Mouse (Mus musculus) stomach, postnatal 0 days (tissue): Measurements from ENCODE around the gene Skp2. TPM values are rescaled to one million over a fixed set of nuclear protein-coding genes. Genes with fewer than 3 reads are reported as not detected.

ENCODE experiments used
- ATAC-seq: fragments of 200-750 bp; cut with Nextera tagmentation; 2 replicates; pipeline ENCODE4 v1.8.0; 2017; ENCODE audit not compliant: low FRiP score, low TSS enrichment
- DNase-seq: peaks from one replicate; pipeline ENCODE4 v3.0.0-alpha.2; 2016; ENCODE audit warnings: low spot score
- H3K27ac ChIP-seq: fragments of 300-500 bp; sonication (generic); replicated peaks from 2 replicates; pipeline ENCODE4 v1.5.1; 2014; ENCODE audit warnings: mild to moderate bottlenecking, control low read depth
- H3K27me3 ChIP-seq: fragments of 300-500 bp; sonication (generic); 2 replicates; pipeline ENCODE4 v1.6.1; 2014; ENCODE audit warnings: low read length; ENCODE audit not compliant: control insufficient read depth, insufficient read depth
- H3K36me3 ChIP-seq: fragments of 300-500 bp; sonication (generic); 2 replicates; pipeline ENCODE4 v1.6.1; 2014; ENCODE audit warnings: low read length, mixed read lengths; ENCODE audit not compliant: control insufficient read depth, insufficient read depth
- H3K4me1 ChIP-seq: fragments of 300-500 bp; sonication (generic); replicated peaks from 2 replicates; pipeline ENCODE4 v1.6.1; 2014; ENCODE audit warnings: antibody characterized with exemption; ENCODE audit not compliant: control insufficient read depth, insufficient read depth
- H3K4me2 ChIP-seq: fragments of 300-500 bp; sonication (generic); replicated peaks from 2 replicates; pipeline ENCODE4 v1.6.1; 2014; ENCODE audit warnings: low read depth, mild to moderate bottlenecking, control low read depth, moderate library complexity
- H3K4me3 ChIP-seq: fragments of 300-500 bp; sonication (generic); 2 replicates; pipeline ENCODE4 v1.5.1; 2014; ENCODE audit warnings: low read depth, low read length, control low read depth
- H3K9ac ChIP-seq: fragments of 300-500 bp; sonication (generic); 2 replicates; pipeline ENCODE4 v1.6.1; 2014; ENCODE audit warnings: mild to moderate bottlenecking, low read length, control low read depth, mixed read lengths
- H3K9me3 ChIP-seq: fragments of 300-500 bp; sonication (generic); 2 replicates; pipeline ENCODE4 v1.6.1; 2016; ENCODE audit warnings: low read length; ENCODE audit not compliant: control insufficient read depth
- CTCF ChIP-seq: IDR thresholded peaks from 2 replicates; pipeline ENCODE4 v1.5.1; 2016; ENCODE audit warnings: antibody characterized with exemption, low read depth, mild to moderate bottlenecking, moderate library complexity
- EP300 ChIP-seq: optimal IDR thresholded peaks from 2 replicates; pipeline ENCODE3; 2016; ENCODE audit warnings: antibody characterized with exemption
- WGBS: fragments of 180-500 bp; shearing (Covaris S2); extraction: QIAGEN DNeasy Blood & Tissue Kit; methylation state at CpG from one replicate; pipeline ENCODE4 v1.1.7; 2014; 5-methylcytosine and 5-hydroxymethylcytosine counted together
- polyA plus RNA-seq: library from polyadenylated mRNA; unstranded; fragments of >200 nt; fragmentation: Nextera tagmentation; extraction: Ambion mirVana; gene quantifications from 2 replicates; pipeline ENCODE4 v1.2.1, GENCODE M21; 2015

The Skp2 gene
- polyA plus RNA-seq, 1 experiment from 2014 or later = 9.7 TPM

GRCm38 (mm10) chr15:9111648-9112047 is 43.6 kb downstream of the Skp2 start:
- Histone ChIP-seq H3K27me3 (no peaks in the 10 kb centered on the region), H3K9me3 (no peaks in the 10 kb centered on the region), H3K9ac (no peak overlapping the region), H3K27ac (no peak overlapping the region), H3K4me3 (no peak overlapping the region), H3K4me1 (no peaks in the 10 kb centered on the region), H3K36me3 (peaks cover 5% of the 10 kb centered on the region), H3K4me2 (no peak overlapping the region)
- TF ChIP-seq EP300 (no peak), CTCF (no peak)
- WGBS = 79% methylated on average over 3 of the region's 3 CpGs
- DNase-seq (no peak), ATAC-seq (no peak)

GRCm38 (mm10) chr15:9110526-9111347 is 44.5 kb downstream of the Skp2 start:
- TF ChIP-seq EP300 (no peak), CTCF (no peak)
- 84% methylated on average over 6 of the region's 6 CpGs for WGBS

GRCm38 (mm10) chr15:9106303-9107074 is 48.7 kb downstream of the Skp2 start:
- no peaks in the 10 kb centered on the region for H3K9me3 ChIP-seq
- TF ChIP-seq CTCF = no peak
- no peak for TF ChIP-seq EP300
- no peaks in the 10 kb centered on the region for H3K27me3 ChIP-seq
- H3K36me3 ChIP-seq = peaks cover 4% of the 10 kb centered on the region; the same call in 1 of the 2 replicates
- no peak for DNase-seq
- H3K4me3 ChIP-seq = no peak overlapping the region
- no peak for ATAC-seq
- H3K4me1 ChIP-seq = no peaks in the 10 kb centered on the region
- H3K4me2 ChIP-seq = no peak overlapping the region
- H3K9ac ChIP-seq = no peak overlapping the region
- H3K27ac ChIP-seq = no peak overlapping the region
- 66% methylated on average over 13 of the region's 13 CpGs for WGBS

More at GRCm38 (mm10) chr15:9110526-9111347, 44.5 kb downstream of the Skp2 start:
- Histone ChIP-seq H3K36me3 (peaks cover 4% of the 10 kb centered on the region; the same call in 1 of the 2 replicates), H3K27me3 (no peaks in the 10 kb centered on the region), H3K4me1 (no peaks in the 10 kb centered on the region), H3K9me3 (no peaks in the 10 kb centered on the region), H3K4me2 (no peak overlapping the region), H3K4me3 (no peak overlapping the region), H3K9ac (no peak overlapping the region), H3K27ac (no peak overlapping the region)
- DNase-seq (no peak), ATAC-seq (no peak)

GRCm38 (mm10) chr15:9100446-9101077 is 54.7 kb downstream of the Skp2 start:
- H3K9me3 ChIP-seq = no peaks in the 10 kb centered on the region
- no peak for DNase-seq
- H3K36me3 ChIP-seq = no peaks in the 10 kb centered on the region; the same call in 1 of the 2 replicates
- H3K27me3 ChIP-seq = no peaks in the 10 kb centered on the region
- no peak overlapping the region for H3K27ac ChIP-seq
- TF ChIP-seq CTCF = no peak
- TF ChIP-seq EP300 = no peak
- 93% methylated on average over 10 of the region's 10 CpGs for whole genome bisulfite sequencing
- H3K4me3 ChIP-seq = no peak overlapping the region
- H3K4me1 ChIP-seq = no peaks in the 10 kb centered on the region
- no peak overlapping the region for H3K4me2 ChIP-seq
- no peak for ATAC-seq
- H3K9ac ChIP-seq = no peak overlapping the region

GRCm38 (mm10) chr15:9096865-9097264 is 58.4 kb downstream of the Skp2 start:
- peaks cover 6% of the 10 kb centered on the region; the same call in 1 of the 2 replicates for H3K4me1 ChIP-seq
- no peaks in the 10 kb centered on the region for H3K27me3 ChIP-seq
- no peak for TF ChIP-seq EP300
- no peak for TF ChIP-seq CTCF
- ATAC-seq (no peak), DNase-seq (no peak)
- no peaks in the 10 kb centered on the region for H3K9me3 ChIP-seq
- H3K9ac ChIP-seq = no peak overlapping the region
- no peak overlapping the region for H3K27ac ChIP-seq
- 0 out of 2 replicates have a peak, but pooled peaks cover 2% of the 10 kb centered on the region for H3K36me3 ChIP-seq
- WGBS = 90% methylated on average over 4 of the region's 4 CpGs
- H3K4me3 ChIP-seq = no peak overlapping the region
- no peak overlapping the region for H3K4me2 ChIP-seq
